Mouse (Mus musculus): ENCODE data around the gene Yrdc. TPM values are rescaled to one million over a fixed set of nuclear protein-coding genes. Genes with fewer than 3 reads are reported as not detected.

Yrdc gene
- polyA plus RNA-seq, 1 experiment, result 49.5 TPM

- DNase-seq (ENCODE audit: low read depth), result no peak
Measured at GRCm38 (mm10) chr4:124849631-124850260, 733 bp upstream of the Yrdc start.

- DNase-seq (ENCODE audit: low read depth), result no peak
Measured at GRCm38 (mm10) chr4:124850933-124851658, 617 bp downstream of the Yrdc start, which contains the start of gene 1110065P20Rik. Gene 1110065P20Rik (minus strand): TSS chr4:124851196.

DNA sequence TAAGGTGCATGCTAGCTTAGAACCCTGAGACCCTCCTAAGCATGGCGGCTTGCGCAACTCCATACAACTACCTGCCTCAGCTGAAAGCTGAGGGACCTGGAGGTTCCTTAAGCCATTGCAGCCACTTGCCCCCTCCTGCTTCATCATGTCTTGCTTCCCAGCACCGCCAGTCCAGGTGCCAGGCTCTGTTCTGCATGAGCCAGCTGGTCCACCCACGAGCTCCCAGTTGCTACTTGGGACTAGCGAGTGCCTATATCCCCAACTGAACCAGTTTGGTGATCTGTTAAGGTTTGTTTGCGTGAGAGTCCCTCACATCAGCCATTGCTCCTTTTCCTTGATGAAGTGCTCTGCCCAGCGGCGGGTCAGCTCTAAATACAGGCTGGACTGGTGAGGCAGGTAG is 5.8 kb downstream of the Yrdc start:
- DNase-seq (ENCODE audit: low read depth), result no peak

DNA sequence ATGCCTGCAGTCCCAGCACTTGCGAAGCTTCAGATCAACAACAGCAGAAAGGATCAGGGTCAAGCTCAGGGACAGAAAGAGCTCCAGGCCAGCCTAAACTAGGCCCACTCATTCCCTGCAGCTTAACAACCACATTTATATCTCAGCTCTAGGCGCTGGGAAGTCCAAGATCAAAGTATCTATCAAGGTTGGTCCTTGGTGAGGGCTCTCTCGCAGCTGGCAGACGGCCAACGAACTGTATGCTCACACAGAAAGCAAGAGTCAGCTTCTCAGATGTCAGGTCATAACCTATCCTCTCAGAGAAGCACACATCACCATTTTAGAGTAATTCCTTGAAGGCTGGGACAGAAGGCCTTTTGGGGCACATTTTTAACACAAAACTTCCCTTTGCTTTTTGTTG is 7.9 kb downstream of the Yrdc start:
- DNase-seq (ENCODE audit: low read depth), result no peak

- DNase-seq (ENCODE audit: low read depth), result no peak
Measured at GRCm38 (mm10) chr4:124860446-124860845, 10.0 kb downstream of the Yrdc start.

DNA sequence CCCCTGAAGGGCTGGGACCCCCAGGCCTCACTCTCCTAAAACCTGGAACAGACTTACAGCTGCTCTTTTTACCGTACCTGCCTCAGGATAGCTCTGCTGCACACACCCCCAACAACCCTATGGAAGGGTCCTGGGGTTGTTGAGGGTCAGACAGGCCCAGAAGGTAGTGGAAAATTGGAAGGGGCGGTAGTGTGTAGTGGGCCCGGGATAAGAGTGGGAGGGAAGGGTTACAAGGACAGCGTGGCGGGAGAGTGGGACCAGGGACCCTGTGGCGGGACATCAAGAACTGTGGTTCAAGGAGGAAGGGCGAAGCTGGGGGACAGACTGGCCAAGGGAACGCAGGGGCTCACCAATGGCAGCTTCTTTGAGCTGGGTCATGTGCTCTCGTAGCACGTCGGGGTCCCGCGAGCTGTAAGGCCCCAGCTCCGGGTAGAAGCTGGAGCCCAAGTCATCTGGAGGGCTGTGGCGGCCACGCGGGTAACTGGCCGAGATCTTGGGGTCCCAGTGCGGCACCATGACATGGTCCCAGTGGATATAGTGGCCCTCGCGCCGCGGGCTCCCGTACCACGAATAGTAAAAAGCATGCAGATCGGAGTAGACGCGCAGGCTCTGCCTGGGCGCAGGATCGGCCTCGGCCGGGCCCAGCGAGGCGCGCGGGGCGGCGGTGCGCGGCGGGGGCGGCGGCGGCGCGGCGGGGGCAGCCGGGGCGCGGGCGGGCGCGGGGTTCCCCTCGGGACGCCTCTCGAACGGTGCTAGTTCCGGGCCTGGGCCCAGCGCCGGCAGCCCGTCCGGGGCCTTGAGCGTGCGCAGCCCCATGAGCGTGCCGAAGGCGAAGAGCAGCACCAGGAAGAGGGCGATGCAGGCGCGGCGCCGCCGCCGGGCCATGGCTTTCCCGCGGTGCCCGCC is 11.1 kb downstream of the Yrdc start, which contains the start of gene Maneal:
Gene Maneal, minus strand, starts transcription at position 889 of the 906 bp plus-strand sequence.
- DNase-seq (ENCODE audit: low read depth), result no peak

GRCm38 (mm10) chr4:124872719-124873118 is 22.2 kb downstream of the Yrdc start:
- DNase-seq (ENCODE audit: low read depth), result no peak

GRCm38 (mm10) chr4:124880599-124880998 is 30.1 kb downstream of the Yrdc start, which contains the start of gene Epha10:
Gene Epha10 (plus strand): TSS chr4:124880899.
- no peak for DNase-seq (ENCODE audit: low read depth)

DNA sequence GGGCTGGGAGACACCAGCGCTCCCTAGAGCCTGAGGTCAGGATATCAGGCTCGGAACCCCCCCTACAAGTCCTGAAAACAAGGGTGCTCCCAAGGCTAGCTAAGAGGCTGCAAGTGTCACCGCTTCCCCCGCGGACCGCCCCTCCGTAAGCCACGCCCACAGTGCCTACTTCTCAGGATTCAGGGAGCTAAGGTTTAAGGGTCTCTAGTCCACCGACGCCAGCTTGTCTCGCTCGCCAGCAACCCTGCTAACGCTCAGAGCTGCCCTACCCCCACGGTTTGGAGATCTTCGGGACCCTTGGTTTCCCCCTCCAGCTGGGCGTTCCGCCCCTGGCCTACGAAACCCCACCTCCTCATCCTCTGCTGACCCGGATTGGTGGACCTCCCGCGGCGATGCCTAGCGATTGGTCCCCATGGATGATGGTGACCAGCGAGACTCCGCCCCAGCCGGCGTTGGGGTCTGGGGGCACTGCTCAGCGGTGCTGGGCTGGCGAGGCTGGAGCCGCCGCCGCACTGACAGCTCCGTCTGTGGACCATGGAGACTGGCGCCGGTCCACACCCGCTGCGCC is 30.9 kb downstream of the Yrdc start:
- DNase-seq (ENCODE audit: low read depth), result no peak

- no peak for DNase-seq (ENCODE audit: low read depth)
Measured at GRCm38 (mm10) chr4:124882151-124882729, 31.8 kb downstream of the Yrdc start.

DNA sequence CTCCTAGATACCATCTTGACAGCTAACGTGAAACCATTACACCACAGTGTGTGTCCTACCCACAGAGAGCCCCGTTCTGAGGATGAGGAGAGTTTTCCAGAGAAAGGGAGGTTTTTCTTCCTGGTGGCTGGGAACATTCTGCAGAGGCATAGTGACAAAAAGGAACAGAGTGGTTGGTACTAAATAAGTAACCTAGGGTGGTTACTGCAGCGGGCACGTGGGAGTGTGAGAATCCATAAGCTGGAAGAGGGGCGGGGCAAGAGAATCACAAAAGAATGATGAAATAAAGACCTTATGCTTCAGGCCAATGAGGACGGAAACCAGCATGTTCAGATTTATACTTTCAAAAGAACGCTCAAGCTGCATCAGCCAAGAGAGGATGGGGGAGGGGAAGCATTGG is 38.2 kb downstream of the Yrdc start:
- no peak for DNase-seq (ENCODE audit: low read depth)

- no peak for DNase-seq (ENCODE audit: low read depth)
Measured at GRCm38 (mm10) chr4:124889935-124890334, 39.5 kb downstream of the Yrdc start.

DNA sequence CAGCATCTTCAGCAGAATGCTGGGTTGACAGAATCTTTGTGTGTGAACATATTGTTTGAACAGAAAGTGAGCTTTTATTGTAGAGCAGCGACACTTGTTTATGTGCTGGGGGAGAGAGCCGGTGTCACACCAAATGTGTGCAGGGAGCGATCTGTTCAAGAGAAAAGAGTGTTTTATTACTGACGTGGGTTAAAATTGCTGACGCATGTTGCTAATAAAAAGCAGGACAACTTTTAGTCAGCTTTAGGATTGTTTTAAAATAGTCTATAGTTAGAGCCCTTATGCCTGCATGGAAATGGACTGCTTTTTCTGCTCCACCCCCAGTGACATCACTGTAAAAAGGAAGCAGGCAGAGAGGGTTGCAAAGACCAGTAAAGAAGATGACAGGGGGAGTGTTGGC is 40.4 kb downstream of the Yrdc start:
- DNase-seq (ENCODE audit: low read depth), result no peak

DNA sequence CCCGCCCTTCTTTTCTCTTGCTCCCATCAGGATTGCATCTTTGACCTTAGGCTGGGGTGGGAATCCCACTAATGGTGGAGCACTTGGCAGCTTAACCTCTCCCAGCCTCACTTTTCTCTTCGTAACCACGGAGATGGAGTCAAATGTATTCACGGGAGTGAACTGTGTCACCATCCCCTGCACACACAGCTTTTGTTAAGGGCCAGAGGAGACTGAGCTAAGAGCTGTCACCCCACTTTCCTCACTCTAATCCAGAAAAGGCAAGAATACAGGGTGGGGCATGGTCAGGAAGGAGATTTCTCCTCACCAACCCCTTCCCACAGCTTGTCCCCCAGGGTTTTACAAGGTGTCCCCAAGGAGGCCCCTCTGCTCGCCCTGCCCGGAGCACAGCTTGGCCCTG is 43.3 kb downstream of the Yrdc start:
- no peak for DNase-seq (ENCODE audit: low read depth)

- DNase-seq (ENCODE audit: low read depth), result no peak
Measured at GRCm38 (mm10) chr4:124894508-124895428, 44.3 kb downstream of the Yrdc start.

DNA sequence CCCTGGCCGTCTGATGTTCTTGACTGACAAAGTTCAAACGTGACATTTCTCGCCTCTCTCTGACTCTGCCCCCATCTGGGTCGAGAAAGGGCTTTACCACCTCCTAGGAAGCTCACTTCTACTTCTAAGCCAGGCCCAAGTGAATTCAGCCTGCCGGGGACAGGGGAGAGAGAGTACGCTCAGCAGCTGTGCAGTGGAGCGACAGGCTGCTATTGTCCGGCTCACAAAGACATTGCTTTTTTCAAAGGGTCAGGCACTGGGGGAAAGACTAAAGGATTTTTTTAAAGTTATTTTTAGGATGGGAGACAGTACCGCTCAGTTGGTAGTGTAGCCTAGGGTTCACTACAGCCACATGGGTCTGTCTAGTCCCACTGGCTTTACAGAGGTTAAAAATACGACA is 47.9 kb downstream of the Yrdc start:
- no peak for DNase-seq (ENCODE audit: low read depth)

- no peak for DNase-seq (ENCODE audit: low read depth)
Measured at GRCm38 (mm10) chr4:124899906-124900305, 49.4 kb downstream of the Yrdc start.
